Mouse (Mus musculus) ovary, postnatal 10 days (tissue): Measurements from ENCODE around the gene Chic2.
A peak's percentile ranks its signal among the peaks of the same experiment; 100 is the strongest.

Experiments used
- DNase-seq: peaks from one replicate; pipeline ENCODE4 v3.0.0; 2022; ENCODE audit warnings: low spot score

Chic2 gene

DNA sequence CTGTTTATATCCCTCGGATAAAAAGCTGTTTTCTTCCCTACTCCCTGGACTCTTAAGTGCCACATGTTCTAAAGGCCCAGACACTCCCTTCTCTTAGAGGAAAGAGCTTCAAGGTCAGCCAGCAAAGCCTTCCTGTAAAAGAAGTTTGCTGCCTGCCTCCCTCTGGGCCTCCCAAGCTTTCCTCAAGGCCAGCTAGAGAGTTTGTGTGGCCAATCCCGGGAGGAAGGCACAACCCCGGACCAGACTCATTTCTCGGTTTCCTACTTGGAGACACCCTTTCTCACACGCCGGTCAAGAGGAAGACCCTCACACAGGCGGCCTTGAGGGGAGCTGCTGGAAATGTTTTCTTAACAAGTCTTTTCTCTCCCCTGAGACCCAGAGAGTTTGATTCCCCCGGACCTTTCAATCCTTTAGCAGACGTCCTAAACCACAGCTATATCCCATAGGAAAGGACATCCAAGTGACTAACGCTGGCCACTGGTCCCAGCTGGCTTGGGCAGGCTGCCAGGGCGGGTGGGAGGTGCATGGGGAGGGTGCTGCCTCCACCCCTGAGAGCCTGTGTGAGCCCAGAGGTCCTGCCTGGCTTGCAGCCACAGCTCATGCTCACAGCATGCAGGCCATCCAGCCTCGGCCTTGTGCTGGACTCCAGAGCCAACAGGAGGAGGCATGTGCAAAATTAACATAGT is 69.7 kb downstream of the Chic2 start:
- DNase-seq: peak; percentile 76

DNA sequence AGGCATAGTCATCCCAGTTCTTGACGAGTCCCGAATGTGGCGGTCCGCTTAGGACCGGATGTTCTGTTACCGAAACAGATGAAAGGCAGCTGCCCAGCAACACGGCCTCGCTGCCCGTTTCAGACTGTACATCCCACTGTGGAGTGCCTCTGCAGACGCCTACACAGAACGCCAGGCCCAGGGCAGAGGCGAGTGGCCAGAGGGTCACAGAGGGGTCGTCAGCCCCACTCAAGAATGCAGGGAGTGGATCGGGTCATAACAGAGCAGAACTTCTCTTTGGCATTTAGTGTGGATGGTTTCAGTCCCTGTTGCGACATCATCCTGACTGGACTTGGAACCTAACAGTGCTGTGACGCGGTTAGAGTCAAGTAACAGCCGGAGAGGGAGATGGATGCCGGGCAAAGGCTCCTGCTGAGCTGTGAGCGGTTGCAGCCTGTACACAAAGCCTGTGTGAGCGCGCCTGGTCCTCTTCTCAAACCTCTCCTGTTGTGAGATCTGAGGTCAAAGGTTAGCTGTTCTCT is 70.5 kb downstream of the Chic2 start:
- peak; percentile 26 for DNase-seq

DNA sequence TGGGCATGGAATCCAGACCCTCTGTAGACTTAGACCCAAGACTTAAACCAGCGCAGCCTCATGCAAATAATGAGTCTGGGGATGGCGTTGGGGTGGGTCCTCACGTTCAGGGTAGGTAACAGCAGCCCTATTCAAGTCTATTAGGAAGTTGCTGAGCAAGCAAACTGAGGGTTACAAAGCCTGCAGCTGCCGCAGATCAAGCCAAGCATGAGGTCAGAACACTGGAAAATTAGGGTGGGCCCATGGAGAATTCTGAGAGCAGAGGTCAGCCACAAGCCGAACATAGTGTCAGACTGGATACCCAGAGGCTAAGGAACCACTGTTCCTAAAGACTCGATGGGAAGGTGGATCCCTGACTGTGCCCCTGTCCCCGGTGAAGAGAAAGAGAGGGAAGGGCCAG is 73.2 kb downstream of the Chic2 start:
- no peak for DNase-seq

DNA sequence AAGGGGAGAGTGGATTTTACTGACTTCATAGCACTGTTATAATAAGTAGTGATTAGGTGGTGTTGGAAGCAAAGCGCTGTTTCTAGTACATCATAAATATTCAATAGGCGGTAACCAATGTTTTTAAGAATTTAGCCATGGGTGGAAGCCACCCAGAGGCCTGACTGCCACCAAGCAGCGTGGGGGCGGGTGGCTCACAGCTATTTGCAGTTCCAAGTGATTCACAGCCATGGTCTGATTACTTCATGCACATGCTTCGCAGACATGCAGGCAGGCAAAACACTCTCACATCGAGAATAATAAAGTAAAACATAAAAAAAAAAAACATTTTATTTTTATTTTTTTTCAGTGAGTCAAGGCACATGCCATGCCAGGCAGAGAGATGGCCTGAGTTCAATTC is 75.2 kb downstream of the Chic2 start:
- no peak for DNase-seq

DNA sequence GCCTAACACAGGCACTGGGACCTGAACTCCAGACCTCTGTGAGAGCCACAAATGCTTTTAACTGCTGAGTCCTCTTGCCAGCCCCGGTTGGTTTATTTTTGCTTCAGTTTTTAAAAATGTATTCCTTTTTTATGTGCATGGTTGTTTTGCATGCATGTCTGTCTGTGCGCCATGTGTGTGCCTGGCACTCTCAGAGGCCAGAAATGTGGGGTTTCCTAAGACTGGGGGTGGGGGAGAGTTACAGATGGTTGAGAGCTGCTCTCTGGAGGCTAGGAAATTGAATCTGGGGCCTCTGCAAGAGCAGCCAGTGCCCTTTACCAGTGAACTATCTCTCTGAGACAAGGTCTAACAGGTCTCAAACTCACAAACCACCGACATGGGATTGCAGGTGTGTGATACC is 76.7 kb downstream of the Chic2 start:
- no peak for DNase-seq

DNA sequence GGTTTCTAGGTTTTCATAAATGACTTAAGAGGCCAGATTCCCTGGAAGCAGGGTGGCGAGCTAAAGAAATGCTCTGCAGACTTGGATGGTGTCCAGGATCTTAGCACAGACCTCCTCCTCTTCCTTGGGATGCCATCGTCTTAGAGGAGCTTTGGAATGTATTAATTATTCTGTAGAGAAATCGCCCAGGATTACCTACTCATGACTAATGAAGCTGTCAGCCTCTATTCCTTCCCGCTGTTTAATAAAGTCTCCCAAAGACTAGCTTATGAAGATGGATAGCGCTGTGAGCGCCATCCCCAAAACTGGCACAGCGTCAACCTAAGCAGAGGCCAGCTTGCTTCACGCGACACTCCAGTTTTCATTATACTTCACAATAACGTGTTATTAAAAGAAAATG is 77.7 kb downstream of the Chic2 start:
- DNase-seq: no peak

DNA sequence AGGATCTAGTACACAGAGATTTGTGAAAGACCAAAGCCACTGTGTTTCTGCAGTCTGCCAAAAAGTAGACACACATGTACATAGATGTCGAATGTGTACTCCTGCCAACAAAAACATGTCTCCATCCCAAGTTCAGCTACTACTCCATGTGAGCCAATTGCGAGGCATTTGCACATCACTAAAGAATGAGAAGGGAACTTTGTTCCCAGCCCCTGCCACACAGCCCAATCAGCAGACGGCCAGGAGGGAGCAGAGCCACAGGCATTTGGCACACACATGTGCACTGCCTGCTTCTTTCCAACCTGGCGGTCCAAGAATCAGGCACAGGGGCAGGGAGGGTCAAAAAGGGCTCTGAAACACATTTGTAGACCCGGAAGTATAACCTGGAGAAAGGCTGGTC is 81.8 kb downstream of the Chic2 start:
- no peak for DNase-seq

DNA sequence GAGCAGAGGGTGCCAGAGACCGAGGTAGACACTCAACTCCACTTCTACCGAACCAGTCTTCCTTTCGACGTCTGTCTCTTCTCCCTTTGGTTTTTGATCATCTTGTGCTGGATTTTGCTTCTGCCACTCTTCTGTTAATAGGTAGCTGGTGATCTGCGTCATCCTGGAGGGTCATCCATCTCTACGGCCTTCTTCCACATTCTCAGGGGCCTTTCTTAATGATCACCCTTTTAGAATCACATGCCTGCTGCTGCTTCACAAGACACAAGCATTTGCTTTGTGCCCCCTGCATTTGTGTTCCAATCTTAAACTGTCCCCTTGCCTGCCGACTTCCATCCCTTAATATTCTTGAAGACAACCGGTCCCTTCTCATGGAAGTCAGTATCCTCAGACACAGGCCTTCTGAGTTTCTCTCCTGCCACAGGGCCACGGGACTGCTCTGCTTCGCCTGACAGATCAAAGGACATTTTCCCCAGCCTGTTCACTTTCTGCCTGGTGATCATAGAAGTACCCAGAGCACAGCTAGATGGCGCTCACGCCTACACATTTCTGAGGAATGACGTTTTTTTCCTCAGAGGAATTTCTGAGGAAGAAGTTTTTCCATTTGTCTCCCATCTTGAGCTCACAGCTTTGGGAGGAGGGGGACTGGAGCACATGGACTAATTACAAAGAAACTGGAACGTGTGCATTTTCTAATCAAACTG is 83.6 kb downstream of the Chic2 start:
- no peak for DNase-seq

DNA sequence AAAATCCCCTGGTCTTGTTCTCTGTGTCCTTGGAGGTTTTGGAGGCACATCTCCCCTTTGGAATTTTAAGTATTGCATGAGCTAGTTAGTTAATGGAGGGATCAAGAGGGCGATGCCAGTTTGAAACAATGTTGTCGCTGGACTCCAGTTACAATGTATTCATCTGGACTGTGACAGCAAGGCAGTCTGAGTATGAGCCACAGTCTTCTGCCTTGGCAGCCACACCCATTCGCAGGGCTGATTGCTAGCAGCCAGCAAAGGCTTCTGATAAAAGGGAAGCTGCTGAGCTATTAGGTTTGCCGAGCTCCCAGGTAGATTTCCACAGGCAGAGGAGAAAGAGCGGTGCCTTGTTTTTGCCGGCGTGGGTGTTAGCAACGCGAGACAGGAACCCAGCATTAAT is 84.3 kb downstream of the Chic2 start:
- DNase-seq: no peak

DNA sequence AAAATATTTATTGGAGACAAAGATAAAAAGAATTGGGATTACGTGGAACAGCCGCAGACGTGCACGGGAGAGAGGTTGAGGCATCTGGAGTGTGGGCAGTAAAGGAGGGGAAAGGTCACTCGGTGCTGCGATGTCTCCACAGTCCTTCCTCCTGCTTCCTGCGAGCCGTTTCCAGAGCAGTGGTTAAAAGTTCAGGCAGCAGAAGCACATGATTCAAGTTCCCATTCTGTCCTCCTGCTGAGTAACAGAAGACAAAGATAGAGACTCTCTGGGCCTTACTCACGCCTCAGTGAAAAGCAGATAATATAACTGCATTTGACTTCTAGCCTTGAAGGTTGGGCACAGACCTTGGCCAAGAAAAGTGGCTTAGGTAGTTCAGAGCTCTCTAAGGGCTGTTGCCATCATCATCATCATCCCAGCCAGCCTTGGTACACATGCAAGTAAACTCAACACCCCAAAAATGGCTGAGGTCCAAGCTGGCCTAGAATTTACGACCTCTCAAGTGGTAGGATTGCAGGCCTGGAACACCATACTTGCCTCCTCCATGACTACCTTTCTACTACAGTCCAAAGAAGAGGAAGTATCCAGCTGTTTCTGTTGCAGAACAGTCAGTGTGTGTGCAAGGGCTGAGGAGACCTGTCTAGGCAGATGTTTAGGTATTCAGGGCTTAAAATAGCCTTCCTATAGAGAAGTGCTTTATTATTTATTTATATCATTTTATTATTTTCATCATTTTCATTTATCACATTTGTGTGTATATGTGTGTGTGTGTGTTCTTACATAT is 87.1 kb downstream of the Chic2 start:
- no peak for DNase-seq

DNA sequence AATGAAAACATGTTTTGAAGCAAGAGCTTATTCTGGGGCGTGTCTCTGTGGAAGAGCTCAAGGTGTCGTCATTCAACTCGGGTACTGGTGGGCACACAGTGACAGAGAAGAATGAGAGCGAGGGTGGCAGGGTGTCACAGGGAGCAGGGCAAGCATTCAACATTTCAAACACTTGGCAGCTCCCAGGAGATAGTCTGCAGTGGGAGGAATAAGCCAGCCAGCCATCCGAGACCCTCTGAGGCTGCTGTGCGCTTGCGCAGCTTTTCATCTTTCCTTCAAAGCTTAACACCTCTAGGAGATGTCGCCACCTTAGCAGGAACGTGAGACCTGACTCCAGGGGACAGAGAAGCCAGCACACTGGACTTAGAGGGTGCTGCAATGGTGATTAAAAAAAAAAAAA is 88.2 kb downstream of the Chic2 start:
- DNase-seq: no peak

DNA sequence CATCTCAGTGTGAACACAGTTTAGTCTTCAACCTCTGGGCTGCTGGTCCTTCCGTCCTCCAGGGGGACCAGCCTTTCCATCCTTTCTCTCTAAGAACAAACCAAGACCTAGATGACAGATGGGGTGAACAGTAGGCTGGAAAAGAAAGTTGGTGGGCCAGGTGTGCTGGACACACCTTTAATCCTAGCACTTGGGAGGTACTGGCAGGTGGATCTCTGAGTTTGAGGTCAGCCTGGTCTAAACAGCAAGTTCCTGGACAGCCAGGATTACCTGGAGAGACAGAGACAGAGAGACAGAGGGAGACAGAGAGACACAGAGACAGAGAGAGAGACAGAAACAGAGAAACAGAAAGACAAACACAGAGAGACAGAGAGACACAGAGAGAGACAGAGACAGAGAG is 89.0 kb downstream of the Chic2 start:
- DNase-seq: no peak

DNA sequence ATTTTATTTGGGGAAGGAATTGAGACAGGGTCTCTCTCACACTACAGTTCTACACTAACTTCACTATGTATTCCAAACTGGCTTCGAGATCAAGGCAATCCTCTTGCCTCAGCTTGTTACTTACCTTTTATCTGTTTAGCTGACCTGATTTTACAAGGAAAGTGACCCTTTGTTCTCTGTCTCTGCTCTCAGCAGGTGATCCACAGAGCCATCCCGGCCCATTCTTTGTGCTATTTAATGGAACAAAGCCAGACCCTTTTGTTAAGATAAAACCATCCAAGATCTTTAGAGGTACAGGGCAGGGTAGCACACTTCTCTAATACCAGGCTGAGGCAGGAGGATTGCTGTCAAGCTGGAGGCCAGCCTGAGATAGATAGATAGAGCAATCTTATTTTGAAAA is 91.6 kb downstream of the Chic2 start:
- no peak for DNase-seq

DNA sequence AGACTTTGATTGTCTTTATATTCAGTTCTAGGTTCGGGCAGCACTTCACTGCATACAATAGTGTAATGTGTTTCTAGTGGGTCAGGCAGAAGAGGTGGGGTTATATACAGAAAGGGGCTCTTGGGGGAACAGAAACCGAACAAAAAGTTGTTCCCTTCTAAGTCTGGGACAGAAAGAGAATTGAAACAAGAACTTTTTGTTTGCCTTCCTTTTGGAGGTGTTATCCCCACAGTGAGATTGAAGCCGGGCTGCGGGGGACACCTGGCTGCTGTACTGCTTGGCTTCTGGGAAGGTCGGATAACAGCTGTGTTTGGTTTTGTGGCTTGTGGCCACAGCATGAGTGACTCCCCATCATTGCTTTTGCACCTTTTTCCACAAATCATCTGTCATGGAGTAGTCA is 93.2 kb downstream of the Chic2 start:
- DNase-seq: no peak

DNA sequence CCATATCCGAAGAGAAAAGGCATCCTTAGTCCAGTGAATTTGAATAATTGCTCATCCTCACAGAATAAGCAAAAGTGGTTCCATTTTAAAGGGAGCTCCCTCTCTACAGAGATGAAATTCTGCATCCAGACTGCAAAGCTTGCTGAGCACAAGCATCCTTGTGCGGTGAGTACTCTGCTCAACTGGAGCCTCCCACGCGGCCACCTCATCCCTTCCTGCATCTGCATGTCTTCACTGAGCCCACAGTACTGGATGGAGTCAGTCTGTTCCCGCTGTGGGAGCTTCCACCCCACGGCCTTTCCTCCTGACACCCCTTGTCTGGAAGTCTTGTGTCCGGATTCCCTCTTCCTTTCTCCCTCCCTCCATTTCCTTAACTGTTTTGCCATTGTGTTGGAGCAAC is 95.3 kb downstream of the Chic2 start:
- DNase-seq: no peak

DNA sequence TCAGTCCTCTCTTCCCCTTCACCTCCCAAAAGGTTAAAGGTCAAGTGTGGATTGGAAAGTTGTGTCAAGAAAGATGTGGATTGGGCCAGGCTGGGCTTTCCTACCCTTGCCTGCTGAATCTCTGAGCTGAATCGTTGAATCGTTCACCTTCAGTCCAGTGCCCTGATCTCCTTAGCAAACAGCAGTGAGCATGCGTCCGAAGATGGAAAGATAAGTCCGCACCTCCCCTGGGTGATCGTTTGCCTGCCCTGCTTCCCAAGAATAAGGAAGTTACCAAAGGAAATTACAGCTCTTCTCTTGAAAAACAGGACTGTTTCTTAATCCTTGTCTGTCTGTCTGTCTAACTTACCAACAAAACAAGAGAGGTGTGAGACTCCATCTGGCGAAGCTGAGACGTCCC is 96.1 kb downstream of the Chic2 start:
- no peak for DNase-seq
